Mouse (Mus musculus) heart, postnatal 0 days (tissue): ENCODE results near the gene Nmur2. TPM values are rescaled to one million over a fixed set of nuclear protein-coding genes. Genes with fewer than 3 reads are reported as not detected.

ENCODE experiments used
- ATAC-seq: fragments of 200-750 bp; cut with Nextera tagmentation; 2 replicates; pipeline ENCODE4 v1.8.0; 2017; ENCODE audit warnings: low read depth, moderate number of reproducible peaks, moderate library complexity; ENCODE audit not compliant: insufficient read depth
- DNase-seq: peaks from one replicate; pipeline ENCODE4 v3.0.0-alpha.2; 2016; ENCODE audit warnings: low spot score
- H3K27ac ChIP-seq: fragments of 300-500 bp; sonication (generic); 2 replicates; pipeline ENCODE4 v1.5.1; 2014; ENCODE audit warnings: low read depth, mild to moderate bottlenecking
- H3K27me3 ChIP-seq: fragments of 300-500 bp; sonication (generic); 2 replicates; pipeline ENCODE4 v1.6.1; 2014; ENCODE audit warnings: low read length, mixed read lengths; ENCODE audit not compliant: control insufficient read depth, insufficient read depth
- H3K36me3 ChIP-seq: fragments of 300-500 bp; sonication (generic); replicated peaks from 2 replicates; pipeline ENCODE4 v1.6.1; 2014; ENCODE audit warnings: low read length, mixed read lengths; ENCODE audit not compliant: control insufficient read depth, insufficient read depth
- H3K4me1 ChIP-seq: fragments of 300-500 bp; sonication (generic); 2 replicates; pipeline ENCODE4 v1.6.1; 2014; ENCODE audit warnings: antibody characterized with exemption; ENCODE audit not compliant: control insufficient read depth, insufficient read depth
- H3K4me2 ChIP-seq: fragments of 300-500 bp; sonication (generic); 2 replicates; pipeline ENCODE4 v1.6.1; 2014; ENCODE audit warnings: low read depth, mild to moderate bottlenecking, low read length, moderate library complexity
- H3K4me3 ChIP-seq: fragments of 300-500 bp; sonication (generic); 2 replicates; pipeline ENCODE4 v1.5.1; 2014; ENCODE audit warnings: low read depth, low read length
- H3K9ac ChIP-seq: fragments of 300-500 bp; sonication (generic); replicated peaks from 2 replicates; pipeline ENCODE4 v1.6.1; 2014; ENCODE audit warnings: low read depth, low read length, mixed read lengths
- H3K9me3 ChIP-seq: fragments of 300-500 bp; sonication (generic); replicated peaks from 2 replicates; pipeline ENCODE4 v1.6.1; 2016; ENCODE audit warnings: low read length; ENCODE audit not compliant: control insufficient read depth
- CTCF ChIP-seq: IDR thresholded peaks from 2 replicates; pipeline ENCODE4 v1.5.1; 2016; ENCODE audit warnings: antibody characterized with exemption, control low read depth, low read depth
- EP300 ChIP-seq: IDR thresholded peaks from 2 replicates; pipeline ENCODE4 v1.6.1; 2016; ENCODE audit warnings: antibody characterized with exemption, low read depth
- WGBS: fragments of 180-500 bp; shearing (Covaris S2); extraction: QIAGEN DNeasy Blood & Tissue Kit; methylation state at CpG from one replicate; pipeline ENCODE4 v1.1.7; 2014; 5-methylcytosine and 5-hydroxymethylcytosine counted together
- polyA plus RNA-seq: library from polyadenylated mRNA; unstranded; fragments of >200 nt; fragmentation: Nextera tagmentation; extraction: Ambion mirVana; gene quantifications from 2 replicates; pipeline ENCODE4 v1.2.1, GENCODE M21; 2015
- total RNA-seq: library from RNA; depleted of rRNA; stranded (reverse); fragments of >200 nt; gene quantifications from 2 replicates; pipeline ENCODE4 v1.2.3, GENCODE M21; 2014; ENCODE audit warnings: low replicate concordance; rRNA removed

Gene Nmur2
- total RNA-seq (not detected in 2 replicates), polyA plus RNA-seq (not detected in 2 replicates)

GRCm38 (mm10) chr11:56040917-56041316 lies at the start of gene Nmur2:
TSS of gene Nmur2 (minus strand) at chr11:56041010.
- Histone ChIP-seq H3K36me3 (no peaks in the 10 kb centered on the region), H3K9ac (no peak within 1 kb of the TSS), H3K27ac (no peak within 1 kb of the TSS), H3K4me3 (no peak within 1 kb of the TSS), H3K27me3 (no peaks in the 10 kb centered on the region), H3K9me3 (no peaks in the 10 kb centered on the region), H3K4me1 (no peaks in the 10 kb centered on the region), H3K4me2 (no peak within 1 kb of the TSS)
- TF ChIP-seq EP300 (no peak), CTCF (no peak)
- DNase-seq (no peak), ATAC-seq (no peak)
- WGBS, result 6% methylated on average over 6 of the region's 6 CpGs

GRCm38 (mm10) chr11:56089127-56089689 lies 48.4 kb upstream of the Nmur2 start:
- TF ChIP-seq CTCF, result no peak
- Histone ChIP-seq H3K4me2 (no peak overlapping the region), H3K27me3 (no peaks in the 10 kb centered on the region), H3K9me3 (no peaks in the 10 kb centered on the region), H3K9ac (no peak overlapping the region), H3K4me1 (no peaks in the 10 kb centered on the region), H3K27ac (no peak overlapping the region), H3K4me3 (no peak overlapping the region), H3K36me3 (no peaks in the 10 kb centered on the region)
- no peak for ATAC-seq
- WGBS, result 87% methylated on average over 11 of the region's 11 CpGs
- no peak for DNase-seq

- H3K4me2 ChIP-seq, result no peak overlapping the region
- no peak for TF ChIP-seq EP300
- TF ChIP-seq CTCF, result no peak
- no peak for ATAC-seq
- DNase-seq, result no peak
- no peaks in the 10 kb centered on the region for H3K36me3 ChIP-seq
- H3K9me3 ChIP-seq, result no peaks in the 10 kb centered on the region
- no peak overlapping the region for H3K4me3 ChIP-seq
- no peak overlapping the region for H3K27ac ChIP-seq
- H3K9ac ChIP-seq, result no peak overlapping the region
- no peaks in the 10 kb centered on the region for H3K4me1 ChIP-seq
- H3K27me3 ChIP-seq, result no peaks in the 10 kb centered on the region
- 82% methylated on average over 7 of the region's 7 CpGs for WGBS
These were observed 31.3 kb upstream of the Nmur2 start for GRCm38 (mm10) chr11:56072131-56072530.

GRCm38 (mm10) chr11:56069658-56070057 lies 28.8 kb upstream of the Nmur2 start:
- ATAC-seq, result no peak
- no peak for TF ChIP-seq EP300
- TF ChIP-seq CTCF, result no peak
- Histone ChIP-seq H3K27ac (no peak overlapping the region), H3K4me3 (no peak overlapping the region), H3K36me3 (no peaks in the 10 kb centered on the region), H3K9me3 (no peaks in the 10 kb centered on the region), H3K27me3 (no peaks in the 10 kb centered on the region), H3K4me2 (no peak overlapping the region), H3K9ac (no peak overlapping the region), H3K4me1 (no peaks in the 10 kb centered on the region)
- 82% methylated on average over 2 of the region's 2 CpGs for WGBS
- no peak for DNase-seq

- no peak overlapping the region for H3K27ac ChIP-seq
- H3K9ac ChIP-seq, result no peak overlapping the region
- TF ChIP-seq CTCF, result no peak
- TF ChIP-seq EP300, result no peak
- no peaks in the 10 kb centered on the region for H3K36me3 ChIP-seq
- H3K4me1 ChIP-seq, result no peaks in the 10 kb centered on the region
- WGBS, result 64% methylated on average over 2 of the region's 2 CpGs
- ATAC-seq (no peak), DNase-seq (no peak)
- H3K9me3 ChIP-seq, result no peaks in the 10 kb centered on the region
- no peak overlapping the region for H3K4me2 ChIP-seq
- H3K4me3 ChIP-seq, result no peak overlapping the region
- no peaks in the 10 kb centered on the region for H3K27me3 ChIP-seq
These were observed 24.3 kb upstream of the Nmur2 start for GRCm38 (mm10) chr11:56065147-56065546.

- no peaks in the 10 kb centered on the region for H3K4me1 ChIP-seq
- H3K36me3 ChIP-seq, result no peaks in the 10 kb centered on the region
- H3K27me3 ChIP-seq, result no peaks in the 10 kb centered on the region
- DNase-seq (no peak), ATAC-seq (no peak)
- H3K9ac ChIP-seq, result no peak overlapping the region
- no peaks in the 10 kb centered on the region for H3K9me3 ChIP-seq
- no peak overlapping the region for H3K4me3 ChIP-seq
- no peak overlapping the region for H3K4me2 ChIP-seq
- 41% methylated on average over 4 of the region's 4 CpGs for WGBS
- no peak for TF ChIP-seq EP300
- no peak for TF ChIP-seq CTCF
- H3K27ac ChIP-seq, result no peak overlapping the region
These were observed 23.8 kb upstream of the Nmur2 start for GRCm38 (mm10) chr11:56064575-56064974.
